Comparison of ENCODE assay signal across 9 mouse cellular contexts in genomic region chr5:102373309-102373971, GRCm38 (mm10).
DNase-seq lines count a peak whose midpoint lies in the region; ATAC-seq and TF ChIP-seq lines count a peak whose summit lies in the region.
"Had no signal": no experiment of that assay in that cellular context is flagged by ENCODE, and none has a peak within 500 bp of the region (broad histone marks: within the 10 kb centered on the region; RNA-seq: fewer than 3 reads in every experiment).

No protein-coding gene starts in this region.

- no peak overlapping the region for H3K9ac ChIP-seq in lung, embryonic 16.5 days (ENCODE audit: low read length)
- H3K9ac ChIP-seq: liver, embryonic 14.5 days had no signal

- no peak overlapping the region for H3ac ChIP-seq in myocyte (ENCODE audit: control insufficient read depth, insufficient read length)

- H3K4me2 ChIP-seq in lung, embryonic 16.5 days (ENCODE audit: low read depth, low read length), result no peak overlapping the region
- H3K4me2 ChIP-seq in myocyte (ENCODE audit: low read depth), result no peak overlapping the region

- H3K27me3 ChIP-seq in lung, embryonic 16.5 days (ENCODE audit: control insufficient read depth, insufficient read depth, low read depth, low read length), result no peaks in the 10 kb centered on the region
- H3K27me3 ChIP-seq in myocyte (ENCODE audit: control insufficient read depth, insufficient read depth, insufficient read length), result no peaks in the 10 kb centered on the region

- H3K9me3 ChIP-seq in lung, embryonic 16.5 days (ENCODE audit: control insufficient read depth, low read length), result no peaks in the 10 kb centered on the region

- no peak for DNase-seq in lung, adult 18-20 months
- peak; percentile 80 for DNase-seq in embryo, embryonic 11 days
- peak; percentile 67 for DNase-seq in hindlimb bud, embryonic 11.5 days (ENCODE audit: extremely low spot score, low read depth, low spot score)
- DNase-seq in cerebellum, adult 11-12 months, result no peak
- DNase-seq in testis, postnatal 14 days (ENCODE audit: low spot score), result no peak
- no peak for DNase-seq in cerebellum, postnatal 4 days (ENCODE audit: low spot score in 2 of 2)

- 56% methylated on average over 6 of the region's 6 CpGs for WGBS in lung, embryonic 16.5 days

- no peaks in the 10 kb centered on the region for H3K36me3 ChIP-seq in lung, embryonic 16.5 days (ENCODE audit: control insufficient read depth, insufficient read depth, low read length)
- no peaks in the 10 kb centered on the region for H3K36me3 ChIP-seq in myocyte (ENCODE audit: control insufficient read depth, insufficient read depth)

- no peaks in the 10 kb centered on the region for H3K79me2 ChIP-seq in myocyte (ENCODE audit: control insufficient read depth, insufficient read depth)

- no peak overlapping the region for H3K4me3 ChIP-seq in lung, embryonic 16.5 days (ENCODE audit: low read length)
- no peak overlapping the region for H3K4me3 ChIP-seq in myocyte

- TF ChIP-seq POLR2A in myocyte (IDR thresholded peaks at IDR 0.05; ENCODE audit: insufficient read length, low read depth), result no peak

- H3K27ac ChIP-seq in lung, embryonic 16.5 days (ENCODE audit: low read length), result no peak overlapping the region
- H3K27ac ChIP-seq: liver, embryonic 14.5 days had no signal

- peak; percentile 70; the same call in 1 of the 2 replicates for ATAC-seq in lung, embryonic 16.5 days (ENCODE audit: low read depth)

- no peaks in the 10 kb centered on the region for H3K4me1 ChIP-seq in lung, embryonic 16.5 days (replicated peaks; ENCODE audit: control insufficient read depth, insufficient read depth, low read length)

TF ChIP-seq in myocyte, 11 proteins besides CTCF, POLR2A, EP300 and RAD21:
- peak; percentile 67 for TF ChIP-seq USF1 (IDR thresholded peaks at IDR 0.05; ENCODE audit: low read depth)
- TF ChIP-seq REST (IDR thresholded peaks at IDR 0.05; ENCODE audit: insufficient read depth, insufficient read length), result no peak

Comparison
In these comparisons a context has a peak if more than half of its experiments do, and no peak if none do; other contexts are left out.
1. DNase-seq: peak in embryo, embryonic 11 days (single experiment) and hindlimb bud, embryonic 11.5 days (single experiment); none in lung, adult 18-20 months (0 of 2), cerebellum, adult 11-12 months (single experiment), testis, postnatal 14 days (single experiment) and cerebellum, postnatal 4 days (0 of 2).